Mouse (Mus musculus) adrenal gland, postnatal 36 days (tissue): ENCODE results near the gene Tent4b. TPM values are rescaled to one million over a fixed set of nuclear protein-coding genes. Genes with fewer than 3 reads are reported as not detected.
"Not testable (repeated sequence)": the region's sequence is repeated elsewhere in the genome, so short reads cannot be mapped to it uniquely, and the experiment has no call there.

ENCODE experiments used
- DNase-seq, 2 experiments: peaks; one replicate each; pipeline ENCODE4 v3.0.0; 2021; ENCODE audit warnings: mixed read lengths in 1 of 2
- long read RNA-seq, 2 experiments: library from polyadenylated mRNA; stranded (forward); transcript quantifications; one replicate each; pipeline ENCODE4 v2.0.0; 2021; ENCODE audit warnings: borderline sequencing depth in 2 of 2
- total RNA-seq, 2 experiments: library from RNA; stranded (reverse); gene quantifications; 2 replicates each; pipeline ENCODE4 v1.2.3; 2021

Gene Tent4b
- 10 to 100 TPM; 27.9 to 32.1 TPM for total RNA-seq
- long read RNA-seq, experiment 1, partial matches to known transcripts: 5 of 6 reads
- long read RNA-seq, experiment 1, other reads (novel, unspliced or antisense): 1 of 6 reads
- long read RNA-seq, experiment 2, partial matches to known transcripts: 4 of 4 reads
- long read RNA-seq, experiment 2, other reads (novel, unspliced or antisense): 0 of 4 reads

GRCm38 (mm10) chr8:88198945-88199571 lies at the start of gene Tent4b:
Gene Tent4b (plus strand): TSS chr8:88199213.
- peak; percentile 95 to 97 for DNase-seq

GRCm38 (mm10) chr8:88150910-88151371 lies 48.1 kb upstream of the Tent4b start:
- DNase-seq: no peak

GRCm38 (mm10) chr8:88160237-88160995 lies 38.6 kb upstream of the Tent4b start:
- DNase-seq: no peak

GRCm38 (mm10) chr8:88161439-88161838 lies 37.6 kb upstream of the Tent4b start:
- peak; percentile 75 to 76 for DNase-seq

GRCm38 (mm10) chr8:88175264-88175663 lies 23.7 kb upstream of the Tent4b start:
- DNase-seq: no peak

- DNase-seq: no peak
Measured at GRCm38 (mm10) chr8:88177291-88177690, 21.7 kb upstream of the Tent4b start.

GRCm38 (mm10) chr8:88183121-88183520 lies 15.9 kb upstream of the Tent4b start:
- no peak for DNase-seq

GRCm38 (mm10) chr8:88184914-88185313 lies 14.1 kb upstream of the Tent4b start:
- DNase-seq: no peak

GRCm38 (mm10) chr8:88185716-88186115 lies 13.3 kb upstream of the Tent4b start:
- DNase-seq: no peak

GRCm38 (mm10) chr8:88197328-88197727 lies 1.7 kb upstream of the Tent4b start:
- no peak for DNase-seq

- DNase-seq: peak; percentile 9 to 34
Measured at GRCm38 (mm10) chr8:88198551-88198944, 465 bp upstream of the Tent4b start.

GRCm38 (mm10) chr8:88199700-88200601 lies 938 bp downstream of the Tent4b start:
- DNase-seq: peak in 1 of 2 experiments; percentile 78

GRCm38 (mm10) chr8:88200724-88201495 lies 1.9 kb downstream of the Tent4b start:
- no peak for DNase-seq

GRCm38 (mm10) chr8:88201641-88202040 lies 2.6 kb downstream of the Tent4b start:
- DNase-seq: no peak

GRCm38 (mm10) chr8:88206016-88206415 lies 7.0 kb downstream of the Tent4b start:
- no peak for DNase-seq

GRCm38 (mm10) chr8:88207121-88207821 lies 8.3 kb downstream of the Tent4b start:
- DNase-seq: no peak

GRCm38 (mm10) chr8:88209930-88210827 lies 11.2 kb downstream of the Tent4b start:
- DNase-seq: not testable (repeated sequence)

- no peak for DNase-seq
Measured at GRCm38 (mm10) chr8:88221353-88221752, 22.3 kb downstream of the Tent4b start.

GRCm38 (mm10) chr8:88225358-88225757 lies 26.3 kb downstream of the Tent4b start:
- no peak for DNase-seq
